Mouse (Mus musculus): ENCODE results near the gene Klrk1. TPM values are rescaled to one million over a fixed set of nuclear protein-coding genes. Genes with fewer than 3 reads are reported as not detected.

The Klrk1 gene
- polyA plus RNA-seq, 1 experiment = not detected

- Histone ChIP-seq H3K27me3 (ENCODE audit: control insufficient read depth, insufficient read depth, insufficient read length) (no peaks in the 10 kb centered on the region), H3K79me3 (ENCODE audit: low read depth) (no peaks in the 10 kb centered on the region), H3K36me3 (ENCODE audit: control insufficient read depth, insufficient read depth) (no peaks in the 10 kb centered on the region), H3ac (ENCODE audit: control insufficient read depth, insufficient read length, low read depth) (no peak within 1 kb of the TSS), H3K4me3 (ENCODE audit: insufficient read depth, poor library complexity, severe bottlenecking) (no peak within 1 kb of the TSS), H3K79me2 (ENCODE audit: control insufficient read depth, insufficient read depth) (no peaks in the 10 kb centered on the region)
- TF ChIP-seq MYOD1 (IDR thresholded peaks at IDR 0.05; ENCODE audit: control insufficient read depth, insufficient read length, low read depth) = no peak
These were observed 32.2 kb downstream of the Klrk1 start, which contains the start of gene Klrd1 for GRCm38 (mm10) chr6:129591508-129591907. TSS of gene Klrd1 (plus strand) at chr6:129591782.

DNA sequence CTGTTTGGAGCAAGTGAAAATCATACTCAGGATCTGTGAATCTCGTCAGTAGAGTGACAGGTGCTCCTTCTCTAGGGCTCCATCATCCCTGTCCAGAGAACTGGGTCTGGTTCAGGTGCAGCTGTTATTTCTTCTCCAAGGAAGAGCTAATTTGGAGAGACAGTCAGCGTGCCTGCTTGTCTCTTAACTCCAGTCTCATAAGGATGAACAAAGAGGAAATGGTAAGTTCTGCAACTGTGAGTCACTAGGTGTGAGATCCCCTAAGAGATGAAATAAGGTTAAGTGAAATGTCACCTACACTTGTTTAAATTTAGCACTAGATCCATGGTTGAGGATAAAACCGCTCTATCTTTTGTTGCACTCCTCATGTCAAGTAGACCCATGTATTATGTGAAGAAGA is 40.6 kb downstream of the Klrk1 start:
- H3K27me3 ChIP-seq (ENCODE audit: control insufficient read depth, insufficient read depth, insufficient read length) = no peaks in the 10 kb centered on the region
- no peak overlapping the region for H3K4me3 ChIP-seq (ENCODE audit: insufficient read depth, poor library complexity, severe bottlenecking)
- no peaks in the 10 kb centered on the region for H3K79me3 ChIP-seq (ENCODE audit: low read depth)
- H3ac ChIP-seq (ENCODE audit: control insufficient read depth, insufficient read length, low read depth) = no peak overlapping the region
- TF ChIP-seq CEBPB (IDR thresholded peaks at IDR 0.05; ENCODE audit: low read depth) (no peak), MYOD1 (IDR thresholded peaks at IDR 0.05; ENCODE audit: control insufficient read depth, insufficient read length, low read depth) (no peak), FOSL1 (IDR thresholded peaks at IDR 0.05; ENCODE audit: insufficient read depth, low read length, poor library complexity, severe bottlenecking) (no peak), MAX (IDR thresholded peaks at IDR 0.05) (no peak), MYOG (IDR thresholded peaks at IDR 0.05; ENCODE audit: control insufficient read depth, extremely low read depth, insufficient read length) (no peak), USF1 (IDR thresholded peaks at IDR 0.05; ENCODE audit: low read depth) (no peak), CTCF (IDR thresholded peaks at IDR 0.05; ENCODE audit: control insufficient read depth, insufficient read depth, insufficient read length) (no peak)
- no peaks in the 10 kb centered on the region for H3K36me3 ChIP-seq (ENCODE audit: control insufficient read depth, insufficient read depth)
- H3K79me2 ChIP-seq (ENCODE audit: control insufficient read depth, insufficient read depth) = no peaks in the 10 kb centered on the region

- Histone ChIP-seq H3K79me3 (ENCODE audit: low read depth) (no peaks in the 10 kb centered on the region), H3K79me2 (ENCODE audit: control insufficient read depth, insufficient read depth) (no peaks in the 10 kb centered on the region), H3K27me3 (ENCODE audit: control insufficient read depth, insufficient read depth, insufficient read length) (no peaks in the 10 kb centered on the region), H3ac (ENCODE audit: control insufficient read depth, insufficient read length, low read depth) (no peak overlapping the region), H3K4me3 (ENCODE audit: insufficient read depth, poor library complexity, severe bottlenecking) (no peak overlapping the region), H3K36me3 (ENCODE audit: control insufficient read depth, insufficient read depth) (no peaks in the 10 kb centered on the region)
- TF ChIP-seq USF1 (IDR thresholded peaks at IDR 0.05; ENCODE audit: low read depth) (no peak), FOSL1 (IDR thresholded peaks at IDR 0.05; ENCODE audit: insufficient read depth, low read length, poor library complexity, severe bottlenecking) (no peak), MYOD1 (IDR thresholded peaks at IDR 0.05; ENCODE audit: control insufficient read depth, insufficient read length, low read depth) (no peak)
These were observed 41.8 kb downstream of the Klrk1 start for GRCm38 (mm10) chr6:129581896-129582295.

DNA sequence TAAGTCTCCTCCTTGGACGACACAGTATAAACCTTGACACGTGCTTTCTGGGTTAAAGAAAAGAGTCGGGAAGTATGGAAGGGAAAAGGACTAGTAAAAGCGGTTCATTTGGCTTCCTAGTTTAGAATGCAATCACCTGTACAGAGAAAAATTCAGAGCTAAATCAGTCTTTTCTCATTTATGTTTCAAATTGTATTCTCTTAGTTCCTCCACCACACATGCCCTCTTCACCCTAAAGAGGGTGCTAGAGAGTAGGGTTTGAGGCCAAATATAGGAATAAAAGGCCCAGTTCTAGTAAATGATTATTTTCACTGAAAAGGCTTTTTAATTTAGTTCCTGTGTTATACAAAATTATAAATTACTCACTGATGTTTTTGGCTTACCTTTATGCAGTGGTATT is 42.4 kb downstream of the Klrk1 start:
- Histone ChIP-seq H3ac (ENCODE audit: control insufficient read depth, insufficient read length, low read depth) (no peak overlapping the region), H3K36me3 (ENCODE audit: control insufficient read depth, insufficient read depth) (no peaks in the 10 kb centered on the region), H3K4me3 (ENCODE audit: insufficient read depth, poor library complexity, severe bottlenecking) (no peak overlapping the region), H3K79me2 (ENCODE audit: control insufficient read depth, insufficient read depth) (no peaks in the 10 kb centered on the region), H3K79me3 (ENCODE audit: low read depth) (no peaks in the 10 kb centered on the region), H3K27me3 (ENCODE audit: control insufficient read depth, insufficient read depth, insufficient read length) (no peaks in the 10 kb centered on the region)
- TF ChIP-seq MYOD1 (IDR thresholded peaks at IDR 0.05; ENCODE audit: control insufficient read depth, insufficient read length, low read depth) (no peak), CTCF (IDR thresholded peaks at IDR 0.05; ENCODE audit: control insufficient read depth, insufficient read depth, insufficient read length) (no peak), CEBPB (IDR thresholded peaks at IDR 0.05; ENCODE audit: low read depth) (no peak), MYOG (IDR thresholded peaks at IDR 0.05; ENCODE audit: control insufficient read depth, extremely low read depth, insufficient read length) (no peak), FOSL1 (IDR thresholded peaks at IDR 0.05; ENCODE audit: insufficient read depth, low read length, poor library complexity, severe bottlenecking) (no peak), USF1 (IDR thresholded peaks at IDR 0.05; ENCODE audit: low read depth) (no peak), MAX (IDR thresholded peaks at IDR 0.05) (no peak)

DNA sequence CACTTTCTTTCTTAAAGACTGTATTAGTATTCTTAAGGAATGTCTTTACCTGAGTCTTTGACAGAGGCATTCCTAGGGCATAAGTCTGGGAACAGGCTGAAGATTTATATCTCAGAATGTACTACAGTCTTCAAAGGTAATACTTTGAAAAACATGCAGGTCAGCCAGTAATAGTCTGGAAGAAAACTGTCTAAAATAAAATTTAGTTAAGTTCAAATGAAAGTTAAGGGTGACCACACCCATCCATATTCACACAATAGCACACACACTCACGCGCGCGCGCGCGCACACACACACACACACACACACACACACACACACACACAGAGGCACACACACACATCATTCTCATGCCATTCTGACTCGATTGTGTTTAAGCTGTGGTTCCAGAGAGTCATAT is 46.1 kb downstream of the Klrk1 start, which contains the start of gene Klre1:
Gene Klre1 (plus strand): TSS at position 301 of the 400 bp plus-strand sequence.
- H3K4me3 ChIP-seq (ENCODE audit: insufficient read depth, poor library complexity, severe bottlenecking) = no peak within 1 kb of the TSS
- H3K79me3 ChIP-seq (ENCODE audit: low read depth) = no peaks in the 10 kb centered on the region
- no peaks in the 10 kb centered on the region for H3K27me3 ChIP-seq (ENCODE audit: control insufficient read depth, insufficient read depth, insufficient read length)
- no peak within 1 kb of the TSS for H3ac ChIP-seq (ENCODE audit: control insufficient read depth, insufficient read length, low read depth)
- H3K36me3 ChIP-seq (ENCODE audit: control insufficient read depth, insufficient read depth) = no peaks in the 10 kb centered on the region
- no peaks in the 10 kb centered on the region for H3K79me2 ChIP-seq (ENCODE audit: control insufficient read depth, insufficient read depth)
- TF ChIP-seq MAX (IDR thresholded peaks at IDR 0.05) (no peak), CEBPB (IDR thresholded peaks at IDR 0.05; ENCODE audit: low read depth) (no peak), CTCF (IDR thresholded peaks at IDR 0.05; ENCODE audit: control insufficient read depth, insufficient read depth, insufficient read length) (no peak), MYOD1 (IDR thresholded peaks at IDR 0.05; ENCODE audit: control insufficient read depth, insufficient read length, low read depth) (no peak), FOSL1 (IDR thresholded peaks at IDR 0.05; ENCODE audit: insufficient read depth, low read length, poor library complexity, severe bottlenecking) (no peak), MYOG (IDR thresholded peaks at IDR 0.05; ENCODE audit: control insufficient read depth, extremely low read depth, insufficient read length) (no peak), USF1 (IDR thresholded peaks at IDR 0.05; ENCODE audit: low read depth) (no peak)

- no peak for TF ChIP-seq MYOD1 (IDR thresholded peaks at IDR 0.05; ENCODE audit: control insufficient read depth, insufficient read length, low read depth)
- no peak for TF ChIP-seq CEBPB (IDR thresholded peaks at IDR 0.05; ENCODE audit: low read depth)
- Histone ChIP-seq H3K4me3 (ENCODE audit: insufficient read depth, poor library complexity, severe bottlenecking) (no peak overlapping the region), H3K27me3 (ENCODE audit: control insufficient read depth, insufficient read depth, insufficient read length) (no peaks in the 10 kb centered on the region), H3K79me3 (ENCODE audit: low read depth) (no peaks in the 10 kb centered on the region), H3K79me2 (ENCODE audit: control insufficient read depth, insufficient read depth) (no peaks in the 10 kb centered on the region), H3K36me3 (ENCODE audit: control insufficient read depth, insufficient read depth) (no peaks in the 10 kb centered on the region), H3ac (ENCODE audit: control insufficient read depth, insufficient read length, low read depth) (no peak overlapping the region)
These were observed 48.3 kb downstream of the Klrk1 start for GRCm38 (mm10) chr6:129575315-129575714.
